Mouse (Mus musculus): ENCODE data around the gene Dvl1.

The Dvl1 gene

DNA sequence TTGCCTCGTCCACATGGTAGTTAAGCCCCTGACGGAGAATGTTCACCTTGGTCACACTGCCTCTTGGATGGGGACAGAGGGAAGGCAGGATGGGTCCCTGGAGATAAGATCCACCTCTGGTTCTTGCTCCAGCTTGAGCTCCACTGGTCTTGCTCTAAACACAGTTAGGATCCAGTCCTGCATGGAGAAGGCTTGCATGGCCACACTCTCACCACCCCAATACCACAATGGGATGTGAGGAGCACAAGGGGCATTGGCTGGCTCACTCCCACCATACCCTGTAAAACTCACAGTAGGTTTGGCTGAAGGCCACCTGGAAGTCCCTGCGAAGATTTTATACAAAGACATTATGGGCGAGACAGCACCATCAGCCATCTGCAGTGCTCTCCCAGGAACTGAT, 61.5 kb downstream of the Dvl1 start:
- in situ Hi-C loops (cut with MboI) = no loop called here
